Mouse (Mus musculus): ENCODE data around the gene Ngb.

DNA sequence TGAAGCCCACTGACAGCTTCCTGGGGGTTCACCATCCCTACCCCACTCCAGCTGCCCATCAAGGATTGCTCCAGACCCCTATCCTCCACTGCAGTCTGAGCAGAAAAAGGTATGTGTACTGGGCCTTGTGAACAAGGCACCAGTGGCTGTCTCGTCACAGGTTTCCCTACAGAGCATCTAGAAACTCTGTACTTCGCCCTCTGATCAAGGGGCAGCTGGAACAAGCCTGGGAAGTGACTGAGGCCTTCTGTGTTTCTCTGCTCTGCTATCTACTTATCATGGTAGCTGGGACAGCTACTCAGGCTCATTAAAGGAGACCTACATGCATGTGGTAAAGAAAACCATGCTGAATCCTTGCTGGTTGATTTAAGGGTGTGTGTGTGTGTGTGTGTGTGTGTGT lies 12.6 kb downstream of the Ngb start:
- no peak for TF ChIP-seq CTCF (IDR thresholded peaks at IDR 0.05; ENCODE audit: low read depth, low read length)
- no peak for TF ChIP-seq GATA1 (IDR thresholded peaks at IDR 0.05; ENCODE audit: borderline replicate concordance, low read length)
- TF ChIP-seq TAL1 (conservative IDR thresholded peaks at IDR 0.05; ENCODE audit: low read depth, low read length): no peak
- TF ChIP-seq GATA2 (IDR thresholded peaks at IDR 0.05; ENCODE audit: borderline replicate concordance, low read depth, low read length): no peak
- no peak for TF ChIP-seq POLR2AphosphoS5 (IDR thresholded peaks at IDR 0.05; ENCODE audit: insufficient replicate concordance, low read depth, low read length)
